Mouse (Mus musculus) testis, adult 2 months (tissue): ENCODE measurements around the gene Olfr672.
"Not testable (repeated sequence)": the region's sequence is repeated elsewhere in the genome, so short reads cannot be mapped to it uniquely, and the experiment has no call there.

Experiments
- CTCF ChIP-seq: fragments of 200-500 bp; IDR thresholded peaks from 2 replicates; pipeline ENCODE4 v1.5.1; 2012; ENCODE audit warnings: low read depth, mild to moderate bottlenecking, inconsistent platforms, low read length, moderate library complexity; ENCODE audit not compliant: control insufficient read depth, insufficient read depth, insufficient replicate concordance
- POLR2A ChIP-seq: fragments of 200-500 bp; IDR thresholded peaks from 2 replicates; pipeline ENCODE4 v1.6.1; 2012; ENCODE audit warnings: low read depth, mild to moderate bottlenecking, inconsistent platforms, low read length, moderate library complexity; ENCODE audit not compliant: control insufficient read depth

- TF ChIP-seq CTCF, POLR2A: not testable (repeated sequence)
These were observed 29.3 kb downstream of the Olfr672 start for GRCm38 (mm10) chr7:104972507-104972906.
